Mouse (Mus musculus) spleen, adult 2 months (tissue): ENCODE results near the gene Chn2.

Source experiments
- CTCF ChIP-seq: fragments of 200-500 bp; IDR thresholded peaks from 2 replicates; pipeline ENCODE4 v1.5.1; 2011; ENCODE audit warnings: mild to moderate bottlenecking, inconsistent platforms; ENCODE audit not compliant: insufficient read depth, insufficient read length, insufficient replicate concordance; ENCODE audit errors: extremely low read depth
- POLR2A ChIP-seq: fragments of 200-500 bp; IDR thresholded peaks from 2 replicates; pipeline ENCODE4 v1.6.1; 2011; ENCODE audit warnings: low read depth, low read length, inconsistent platforms

GRCm38 (mm10) chr6:54333652-54334396 is 294.5 kb downstream of the Chn2 start:
- no peak for TF ChIP-seq POLR2A
- TF ChIP-seq CTCF, result no peak
